Mouse (Mus musculus) T-cell, adult 2 months (primary cell): Measurements from ENCODE around the gene Chst13.

ENCODE experiments used
- DNase-seq: peaks from one replicate; pipeline ENCODE4 v3.0.0; 2022; ENCODE audit warnings: low spot score

The Chst13 gene

GRCm38 (mm10) chr6:90319475-90320191 is 5.4 kb downstream of the Chst13 start:
- DNase-seq, result no peak

DNA sequence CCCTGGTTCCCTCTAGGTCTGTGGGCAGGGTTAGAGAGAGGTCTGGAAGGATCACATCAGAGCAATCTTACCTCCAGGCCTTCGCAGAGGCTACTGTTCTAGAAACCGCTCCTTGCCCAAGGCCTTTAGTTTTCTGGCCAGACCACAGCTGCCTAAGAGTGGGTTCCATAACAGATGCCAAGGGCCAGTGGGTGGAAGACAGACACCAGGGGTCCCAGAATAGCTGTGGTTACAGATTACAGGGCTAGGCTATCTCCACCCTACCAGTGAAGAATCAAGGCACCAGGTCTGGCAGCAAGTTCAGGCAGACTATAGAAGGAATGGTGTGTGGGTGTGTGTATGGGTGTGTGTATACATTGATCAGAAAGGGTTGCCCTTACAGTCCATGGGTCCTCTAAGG is 6.0 kb downstream of the Chst13 start:
- no peak for DNase-seq

DNA sequence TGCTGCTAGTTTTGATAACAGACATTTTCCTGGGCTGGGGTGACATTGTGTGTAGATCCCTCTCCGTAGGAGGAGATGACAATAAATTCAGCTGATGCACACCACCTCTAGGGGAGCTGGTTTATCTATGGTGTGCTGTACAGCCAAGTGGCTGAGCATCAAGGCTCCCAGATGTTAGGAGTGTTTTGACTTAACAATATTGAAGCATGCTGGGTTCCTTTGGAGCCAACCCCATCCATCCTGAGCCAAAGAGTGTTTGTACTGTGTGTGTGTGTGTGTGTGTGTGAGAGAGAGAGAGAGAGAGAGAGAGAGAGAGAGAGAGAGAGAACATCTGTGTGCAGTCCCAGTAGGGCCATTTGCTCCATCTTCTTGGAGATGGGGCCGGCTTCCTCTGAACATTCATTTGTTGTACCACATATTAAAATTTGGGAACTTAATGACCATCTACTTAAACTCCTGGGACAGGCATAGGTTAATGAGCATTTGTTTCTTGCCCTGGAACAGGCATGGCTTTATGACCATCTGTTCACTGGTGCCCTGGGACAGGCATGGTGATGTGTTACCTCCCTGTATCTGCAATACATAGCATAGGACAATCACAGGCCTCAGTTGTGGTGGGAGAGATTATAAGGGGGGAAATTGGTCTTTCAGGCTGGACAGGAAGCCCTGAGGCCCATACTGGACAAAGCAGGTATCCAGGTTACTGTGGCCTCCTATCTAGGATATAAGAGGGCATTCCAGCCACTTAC is 7.3 kb downstream of the Chst13 start:
- no peak for DNase-seq

GRCm38 (mm10) chr6:90315961-90316360 is 9.0 kb downstream of the Chst13 start:
- no peak for DNase-seq

GRCm38 (mm10) chr6:90308839-90309778 is 15.9 kb downstream of the Chst13 start:
- no peak for DNase-seq

GRCm38 (mm10) chr6:90306315-90306975 is 18.5 kb downstream of the Chst13 start:
- no peak for DNase-seq

- no peak for DNase-seq
These were observed 24.1 kb downstream of the Chst13 start, which contains the start of gene BC048671 for GRCm38 (mm10) chr6:90300919-90301318. Gene BC048671, plus strand, starts transcription at chr6:90301219.

- DNase-seq, result no peak
These were observed 36.7 kb downstream of the Chst13 start for GRCm38 (mm10) chr6:90288265-90288664.
